Mouse (Mus musculus) megakaryocyte progenitor cell, adult 5-6 weeks (primary cell): ENCODE measurements around the gene Nr2f2. TPM values are rescaled to one million over a fixed set of nuclear protein-coding genes. Genes with fewer than 3 reads are reported as not detected.

ENCODE experiments used
- ATAC-seq: replicated peaks from 2 replicates; pipeline ENCODE4 v1.8.0; 2016; ENCODE audit warnings: mild to moderate bottlenecking, moderate TSS enrichment, inconsistent platforms; ENCODE audit not compliant: poor library complexity
- total RNA-seq, 2 experiments: library from RNA; stranded (forward) in 1 of 2; stranded (reverse) in 1 of 2; fragments of 157-497, 149-512 nt in 1 of 2; fragments of 200-1000 nt in 1 of 2; gene quantifications; 2 replicates each; pipeline versions ENCODE4 v1.2.3 to v1.2.4; 2015 to 2017

Nr2f2 gene
- total RNA-seq, 2 experiments from 2014 or later, result not detected

- no peak for ATAC-seq
These were observed 32.7 kb downstream of the Nr2f2 start for GRCm38 (mm10) chr7:70333851-70334250.

GRCm38 (mm10) chr7:70332926-70333664 is 33.4 kb downstream of the Nr2f2 start:
- no peak for ATAC-seq

- 0 out of 2 replicates have a peak, but pooled peaks have one; percentile 4 for ATAC-seq
These were observed 34.3 kb downstream of the Nr2f2 start for GRCm38 (mm10) chr7:70332064-70332850.

GRCm38 (mm10) chr7:70331243-70332063 is 35.1 kb downstream of the Nr2f2 start:
- ATAC-seq, result peak; percentile 38

GRCm38 (mm10) chr7:70330761-70331242 is 35.7 kb downstream of the Nr2f2 start:
- ATAC-seq, result no peak

GRCm38 (mm10) chr7:70330207-70330562 is 36.4 kb downstream of the Nr2f2 start:
- ATAC-seq, result no peak

GRCm38 (mm10) chr7:70329521-70330206 is 36.9 kb downstream of the Nr2f2 start:
- no peak for ATAC-seq

GRCm38 (mm10) chr7:70329037-70329516 is 37.5 kb downstream of the Nr2f2 start:
- no peak for ATAC-seq

GRCm38 (mm10) chr7:70328206-70329036 is 38.1 kb downstream of the Nr2f2 start:
- ATAC-seq, result no peak

- ATAC-seq, result no peak
These were observed 39.3 kb downstream of the Nr2f2 start for GRCm38 (mm10) chr7:70327191-70327590.

GRCm38 (mm10) chr7:70326176-70327035 is 40.1 kb downstream of the Nr2f2 start:
- ATAC-seq, result no peak

GRCm38 (mm10) chr7:70325381-70325780 is 41.2 kb downstream of the Nr2f2 start:
- ATAC-seq, result no peak

GRCm38 (mm10) chr7:70324541-70324940 is 42.0 kb downstream of the Nr2f2 start:
- no peak for ATAC-seq

GRCm38 (mm10) chr7:70324041-70324440 is 42.5 kb downstream of the Nr2f2 start:
- ATAC-seq, result no peak

GRCm38 (mm10) chr7:70305716-70306115 is 60.8 kb downstream of the Nr2f2 start:
- no peak for ATAC-seq

- ATAC-seq, result no peak
These were observed 62.1 kb downstream of the Nr2f2 start for GRCm38 (mm10) chr7:70304426-70304825.
